Mouse (Mus musculus): ENCODE data around the gene Slc39a12.

DNA sequence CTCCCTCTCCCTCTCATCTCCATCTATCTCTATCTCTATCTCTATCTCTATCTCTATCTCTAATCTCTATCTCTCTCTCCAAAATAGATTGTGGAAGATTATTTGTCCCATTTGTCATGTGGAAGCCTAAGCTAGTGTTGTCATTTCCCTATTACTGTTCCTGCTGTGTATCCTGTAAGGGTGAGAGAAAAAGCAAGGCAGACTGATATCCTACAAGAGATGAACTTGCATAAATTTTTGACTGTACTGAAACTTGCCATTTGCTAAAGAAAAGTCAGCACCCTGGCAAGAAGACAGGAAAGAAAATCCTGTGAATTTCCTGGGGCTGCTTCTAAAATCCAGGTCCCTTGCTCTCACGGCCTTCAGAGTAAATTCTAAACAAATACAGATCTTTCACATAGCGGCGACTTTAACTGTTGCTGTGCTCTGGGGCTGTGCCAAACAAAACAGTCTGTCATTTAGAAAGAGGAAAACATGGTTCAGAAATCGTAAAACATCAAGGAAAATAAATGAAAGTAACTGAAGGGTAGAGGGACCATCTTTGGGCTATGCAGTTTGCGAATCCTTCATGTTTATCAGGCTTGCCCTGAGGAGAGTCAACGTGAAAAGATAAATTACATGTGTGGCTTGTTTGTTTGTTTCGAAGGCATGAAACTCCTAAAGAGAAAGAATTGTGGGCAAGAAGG lies 67.0 kb downstream of the Slc39a12 start:
- TF ChIP-seq POLR2A (IDR thresholded peaks at IDR 0.05; ENCODE audit: control insufficient read depth, extremely low read depth, insufficient read depth, low read length, poor library complexity) (no peak), CTCF (IDR thresholded peaks at IDR 0.05; ENCODE audit: borderline replicate concordance, control insufficient read depth, extremely low read depth, insufficient read depth, low read length, poor library complexity) (no peak)
